10 mouse cellular contexts compared by ENCODE assay signal in the genomic region with DNA sequence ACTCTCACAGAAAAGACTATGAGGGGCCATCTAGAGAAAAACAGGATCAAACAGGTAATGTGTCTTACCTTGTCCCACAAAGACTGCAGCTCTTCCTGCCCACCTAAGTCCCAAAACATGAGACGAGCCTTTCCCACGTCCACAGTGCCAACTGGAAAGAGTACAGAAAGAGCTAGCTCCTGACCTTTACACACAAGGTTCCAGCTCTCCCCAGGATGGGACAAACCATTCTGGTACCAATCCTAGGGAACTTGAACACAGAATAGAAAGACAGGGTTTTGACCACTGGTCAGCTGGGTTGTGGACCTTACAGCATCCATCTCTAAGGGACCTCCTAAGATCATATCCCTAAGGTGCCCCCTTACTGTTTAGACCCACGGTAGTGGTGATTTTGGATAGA. TPM values are rescaled to one million over a fixed set of nuclear protein-coding genes. Genes with fewer than 3 reads are reported as not detected.
A peak's percentile ranks its signal among the peaks of the same experiment; 100 is the strongest.
DNase-seq lines count a peak whose midpoint lies in the region; ATAC-seq lines count a peak whose summit lies in the region.
"Had no signal": no experiment of that assay in that cellular context is flagged by ENCODE, and none has a peak within 500 bp of the region (broad histone marks: within the 10 kb centered on the region; RNA-seq: fewer than 3 reads in every experiment).

No protein-coding gene starts in this region.

- H3K9me3 ChIP-seq in kidney, embryonic 14.5 days (ENCODE audit: control insufficient read depth, low read length), result no peaks in the 10 kb centered on the region
- H3K9me3 ChIP-seq in hindbrain, embryonic 15.5 days, result no peaks in the 10 kb centered on the region
- no peaks in the 10 kb centered on the region for H3K9me3 ChIP-seq in midbrain, embryonic 13.5 days

- DNase-seq in kidney, adult 18-20 months, result no peak
- no peak for DNase-seq in cerebellum, postnatal 4 days (ENCODE audit: low spot score in 2 of 2)
- DNase-seq in adrenal gland, postnatal 4 days (ENCODE audit: low spot score in 2 of 2), result no peak
- no peak for DNase-seq in left cerebral cortex, postnatal 4 days
- DNase-seq: cerebellum, postnatal 36 days; kidney, postnatal 14 days had no signal

- H3K36me3 ChIP-seq in kidney, embryonic 14.5 days (ENCODE audit: control insufficient read depth, insufficient read depth, low read length), result peaks cover 41% of the 10 kb centered on the region
- H3K36me3 ChIP-seq in hindbrain, embryonic 15.5 days, result peaks cover 45% of the 10 kb centered on the region
- H3K36me3 ChIP-seq in midbrain, embryonic 13.5 days, result peaks cover 43% of the 10 kb centered on the region

- peak overlapping the region; percentile 80; the same call in 1 of the 2 replicates for H3K9ac ChIP-seq in kidney, embryonic 14.5 days (ENCODE audit: low read depth, low read length)
- H3K9ac ChIP-seq in hindbrain, embryonic 15.5 days, result peak overlapping the region; percentile 93
- peak overlapping the region; percentile 95 for H3K9ac ChIP-seq in midbrain, embryonic 13.5 days (replicated peaks)

- no peak for ATAC-seq in kidney, embryonic 14.5 days (ENCODE audit: low FRiP score, low TSS enrichment)
- no peak for ATAC-seq in hindbrain, embryonic 15.5 days (ENCODE audit: low FRiP score, low read depth)
- ATAC-seq in midbrain, embryonic 13.5 days, result no peak

- intact Hi-C loops in left cerebral cortex, postnatal 4 days (cut with DNase I), result no loop called here

- WGBS in kidney, embryonic 14.5 days, result 71% methylated on average over 3 of the region's 3 CpGs
- WGBS in hindbrain, embryonic 15.5 days, result 79% methylated on average over 3 of the region's 3 CpGs
- WGBS in midbrain, embryonic 13.5 days, result 90% methylated on average over 3 of the region's 3 CpGs

- no peak overlapping the region for H3K27ac ChIP-seq in kidney, embryonic 14.5 days (ENCODE audit: low read depth, low read length)
- H3K27ac ChIP-seq in brown adipose tissue, adult 24 weeks (replicated peaks; ENCODE audit: low read depth, low read length), result no peak overlapping the region
- H3K27ac ChIP-seq in hindbrain, embryonic 15.5 days (replicated peaks), result 0 out of 2 replicates have a peak overlapping the region, but pooled peaks have one; percentile 95
- no peak overlapping the region for H3K27ac ChIP-seq in midbrain, embryonic 13.5 days

- H3K4me2 ChIP-seq in kidney, embryonic 14.5 days (replicated peaks; ENCODE audit: low read depth, low read length), result peak overlapping the region; percentile 82
- peak overlapping the region; percentile 86 for H3K4me2 ChIP-seq in hindbrain, embryonic 15.5 days
- peak overlapping the region; percentile 98 for H3K4me2 ChIP-seq in midbrain, embryonic 13.5 days (replicated peaks)

- peaks cover 23% of the 10 kb centered on the region for H3K4me1 ChIP-seq in kidney, embryonic 14.5 days (ENCODE audit: control insufficient read depth, insufficient read depth, low read length)
- peaks cover 8% of the 10 kb centered on the region for H3K4me1 ChIP-seq in brown adipose tissue, adult 24 weeks (ENCODE audit: control insufficient read depth, insufficient read depth, insufficient read length, low read length)
- H3K4me1 ChIP-seq in hindbrain, embryonic 15.5 days (replicated peaks), result peaks cover 41% of the 10 kb centered on the region
- H3K4me1 ChIP-seq in midbrain, embryonic 13.5 days (replicated peaks), result peaks cover 37% of the 10 kb centered on the region

- H3K4me3 ChIP-seq in kidney, embryonic 14.5 days (ENCODE audit: low read length), result peak overlapping the region; percentile 68
- peak overlapping the region; percentile 86 for H3K4me3 ChIP-seq in brown adipose tissue, adult 24 weeks (ENCODE audit: insufficient read depth, low read depth, low read length)
- peak overlapping the region; percentile 66 for H3K4me3 ChIP-seq in hindbrain, embryonic 15.5 days
- H3K4me3 ChIP-seq in midbrain, embryonic 13.5 days (replicated peaks), result peak overlapping the region; percentile 95

- H3K27me3 ChIP-seq in kidney, embryonic 14.5 days (ENCODE audit: control insufficient read depth, insufficient read depth, low read length), result no peaks in the 10 kb centered on the region
- H3K27me3 ChIP-seq in hindbrain, embryonic 15.5 days, result no peaks in the 10 kb centered on the region
- H3K27me3 ChIP-seq in midbrain, embryonic 13.5 days, result no peaks in the 10 kb centered on the region

RNA-seq across cellular contexts. Expression of gene Zgpat, which starts 0.8 kb away (rescaled TPM):
- polyA plus RNA-seq in kidney, embryonic 14.5 days (2014; fragmentation: Nextera tagmentation; extraction: Ambion mirVana), result 25.7 and 39.0 TPM in 2 replicates
- polyA plus RNA-seq in brown adipose tissue, adult 24 weeks (2012; ENCODE audit: insufficient read depth, insufficient read length, missing spikeins), result 12.4 TPM in 2 replicates
- 77.0 and 84.9 TPM in 2 replicates for polyA plus RNA-seq in hindbrain, embryonic 15.5 days (2015; fragmentation: Nextera tagmentation; extraction: Ambion mirVana)
- polyA plus RNA-seq in midbrain, embryonic 13.5 days (2015; fragmentation: Nextera tagmentation; extraction: Ambion mirVana), result 71.5 and 78.5 TPM in 2 replicates
- total RNA-seq in adrenal gland, postnatal 4 days (2021), result 10 to 100 TPM; 37.0 to 42.4 TPM
- 10 to 100 TPM; 73.9 to 83.5 TPM for total RNA-seq in left cerebral cortex, postnatal 4 days (2021)

RNA-seq across cellular contexts. Expression of gene Arfrp1, which starts 1.3 kb away (rescaled TPM):
- 51.5 and 53.9 TPM in 2 replicates for polyA plus RNA-seq in kidney, embryonic 14.5 days (2014; fragmentation: Nextera tagmentation; extraction: Ambion mirVana)
- 40.7 and 53.9 TPM in 2 replicates for polyA plus RNA-seq in brown adipose tissue, adult 24 weeks (2012; ENCODE audit: insufficient read depth, insufficient read length, missing spikeins)
- 81.2 and 82.7 TPM in 2 replicates for polyA plus RNA-seq in hindbrain, embryonic 15.5 days (2015; fragmentation: Nextera tagmentation; extraction: Ambion mirVana)
- 91.6 and 95.9 TPM in 2 replicates for polyA plus RNA-seq in midbrain, embryonic 13.5 days (2015; fragmentation: Nextera tagmentation; extraction: Ambion mirVana)
- 10 to 100 TPM; 43.6 to 48.9 TPM for total RNA-seq in adrenal gland, postnatal 4 days (2021)
- total RNA-seq in left cerebral cortex, postnatal 4 days (2021), result 10 to 100 TPM; 57.3 to 60.3 TPM

RNA-seq across cellular contexts. Expression of gene Lime1, which starts 15.9 kb away (rescaled TPM):
- 17.3 and 22.1 TPM in 2 replicates for polyA plus RNA-seq in kidney, embryonic 14.5 days (2014; fragmentation: Nextera tagmentation; extraction: Ambion mirVana)
- 3.0 and 6.1 TPM in 2 replicates for polyA plus RNA-seq in brown adipose tissue, adult 24 weeks (2012; ENCODE audit: insufficient read depth, insufficient read length, missing spikeins)
- polyA plus RNA-seq in hindbrain, embryonic 15.5 days (2015; fragmentation: Nextera tagmentation; extraction: Ambion mirVana), result 51.6 and 56.5 TPM in 2 replicates
- polyA plus RNA-seq in midbrain, embryonic 13.5 days (2015; fragmentation: Nextera tagmentation; extraction: Ambion mirVana), result 42.1 and 46.7 TPM in 2 replicates
- 10 to 100 TPM; 21.8 to 28.4 TPM for total RNA-seq in adrenal gland, postnatal 4 days (2021)
- total RNA-seq in left cerebral cortex, postnatal 4 days (2021), result 10 to 100 TPM; 40.8 to 44.9 TPM

RNA-seq across cellular contexts. Expression of gene Rtel1, which starts 44.4 kb away (rescaled TPM):
- 40.0 and 59.2 TPM in 2 replicates for polyA plus RNA-seq in kidney, embryonic 14.5 days (2014; fragmentation: Nextera tagmentation; extraction: Ambion mirVana)
- 7.2 and 15.6 TPM in 2 replicates for polyA plus RNA-seq in brown adipose tissue, adult 24 weeks (2012; ENCODE audit: insufficient read depth, insufficient read length, missing spikeins)
- polyA plus RNA-seq in hindbrain, embryonic 15.5 days (2015; fragmentation: Nextera tagmentation; extraction: Ambion mirVana), result 40.6 and 44.4 TPM in 2 replicates
- polyA plus RNA-seq in midbrain, embryonic 13.5 days (2015; fragmentation: Nextera tagmentation; extraction: Ambion mirVana), result 33.6 and 40.6 TPM in 2 replicates
- total RNA-seq in adrenal gland, postnatal 4 days (2021), result 10 to 100 TPM; 65.6 to 69.4 TPM
- 10 to 100 TPM; 53.6 to 67.6 TPM for total RNA-seq in left cerebral cortex, postnatal 4 days (2021)

RNA-seq across cellular contexts. Expression of gene Stmn3, which starts 49.6 kb away (rescaled TPM):
- 0.46 and 0.62 TPM in 2 replicates for polyA plus RNA-seq in kidney, embryonic 14.5 days (2014; fragmentation: Nextera tagmentation; extraction: Ambion mirVana)
- not detected in 2 replicates for polyA plus RNA-seq in brown adipose tissue, adult 24 weeks (2012; ENCODE audit: insufficient read depth, insufficient read length, missing spikeins)
- polyA plus RNA-seq in hindbrain, embryonic 15.5 days (2015; fragmentation: Nextera tagmentation; extraction: Ambion mirVana), result 1,559 and 1,575 TPM in 2 replicates
- 996 and 1,042 TPM in 2 replicates for polyA plus RNA-seq in midbrain, embryonic 13.5 days (2015; fragmentation: Nextera tagmentation; extraction: Ambion mirVana)
- total RNA-seq in adrenal gland, postnatal 4 days (2021), result 10 to 100 TPM; 32.2 to 45.5 TPM
- total RNA-seq in left cerebral cortex, postnatal 4 days (2021), result 100 to 1,000 TPM; 885 to 936 TPM
